Mouse (Mus musculus): ENCODE measurements at regions not wholly inside any gene's neighbourhood (a gene's known extent, or its start where the extent isn't known, plus 50 kb on each side); places are given as distances from the start of the nearest gene placed in this dataset.

DNA sequence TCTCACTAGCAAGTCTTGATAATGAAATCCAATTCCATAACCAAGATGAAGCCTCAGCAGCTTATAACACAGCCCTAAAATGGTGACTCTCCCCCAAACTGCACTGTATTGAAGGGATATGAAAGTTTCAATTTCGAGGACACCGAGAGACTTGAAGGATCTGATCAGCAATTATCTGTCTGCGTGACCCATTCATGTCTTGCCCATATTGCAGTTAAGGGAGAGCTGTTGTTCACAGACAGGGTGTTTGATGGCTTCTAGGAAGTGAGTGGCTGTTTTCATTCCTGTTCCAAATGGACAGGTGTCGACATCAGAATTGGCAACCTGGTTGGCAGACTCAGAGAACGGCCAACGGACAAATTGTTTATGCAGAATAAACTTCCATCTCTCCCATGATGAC lies 75.1 kb downstream of the Nr2f2 start:
- TF ChIP-seq GATA1 (IDR thresholded peaks at IDR 0.05; ENCODE audit: low read length) (no peak), TAL1 (IDR thresholded peaks at IDR 0.05; ENCODE audit: low read length) (no peak)

Measured in erythroblast, embryonic 14.5 days (primary cell).